Comparison of ENCODE assay signal across 17 mouse cellular contexts in the genomic region with DNA sequence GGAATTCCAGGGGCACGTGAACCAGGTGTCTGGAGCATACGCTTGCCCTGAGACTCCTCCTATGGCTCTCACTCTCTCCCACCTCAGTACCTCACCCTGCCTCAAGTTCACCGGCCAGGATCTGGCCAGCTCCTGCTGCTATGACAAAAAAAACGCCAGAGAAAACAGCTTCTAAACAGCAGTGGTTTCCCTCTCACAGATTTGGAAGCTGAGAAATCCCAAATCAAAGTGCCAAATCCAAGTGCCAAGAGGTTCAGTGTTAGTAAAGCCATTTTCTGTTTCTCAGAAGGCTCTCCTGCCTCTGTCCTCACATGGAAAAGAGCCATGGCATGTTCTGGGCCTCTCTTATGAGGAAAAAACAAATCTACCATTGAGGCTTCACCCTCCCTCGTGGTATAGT.
"Had no signal": no experiment of that assay in that cellular context is flagged by ENCODE, and none has a peak within 500 bp of the region (broad histone marks: within the 10 kb centered on the region; RNA-seq: fewer than 3 reads in every experiment).

No protein-coding gene starts in this region.

- H3K27me3 ChIP-seq: kidney, embryonic 15.5 days; limb, embryonic 12.5 days; limb, embryonic 15.5 days; neural tube, embryonic 13.5 days; stomach, embryonic 15.5 days had no signal

- H3K4me2 ChIP-seq: kidney, embryonic 15.5 days; limb, embryonic 12.5 days; limb, embryonic 15.5 days; liver, embryonic 11.5 days; lung, embryonic 14.5 days; neural tube, embryonic 13.5 days; stomach, embryonic 15.5 days had no signal

- DNase-seq: kidney, adult 8-10 months; kidney, postnatal 36 days; liver, postnatal 0 days; lung, embryonic 14.5 days; midbrain, embryonic 14.5 days; retina, postnatal 1 day; right cerebral cortex, postnatal 25 days; spleen, adult 18-20 months had no signal

- H3K9me3 ChIP-seq: kidney, embryonic 15.5 days; limb, embryonic 12.5 days; limb, embryonic 15.5 days; midbrain, embryonic 10.5 days; neural tube, embryonic 13.5 days; stomach, embryonic 15.5 days had no signal

- H3K27ac ChIP-seq: kidney, embryonic 15.5 days; limb, embryonic 12.5 days; limb, embryonic 15.5 days; liver, embryonic 14.5 days; midbrain, embryonic 10.5 days; neural tube, embryonic 13.5 days; stomach, embryonic 15.5 days had no signal

- H3K4me3 ChIP-seq: kidney, embryonic 15.5 days; limb, embryonic 12.5 days; limb, embryonic 15.5 days; midbrain, embryonic 10.5 days; neural tube, embryonic 13.5 days; stomach, embryonic 15.5 days had no signal

- ATAC-seq: intestine, postnatal 0 days; liver, postnatal 0 days had no signal

- H3K36me3 ChIP-seq: limb, embryonic 12.5 days; midbrain, embryonic 10.5 days; neural tube, embryonic 13.5 days; stomach, embryonic 15.5 days had no signal

- H3K9ac ChIP-seq: kidney, embryonic 15.5 days; limb, embryonic 12.5 days; limb, embryonic 15.5 days; liver, embryonic 14.5 days; liver, postnatal 0 days; lung, embryonic 14.5 days; neural tube, embryonic 13.5 days; stomach, embryonic 15.5 days had no signal
